Mouse (Mus musculus): ENCODE results near the gene Unc93a.
"Not testable (repeated sequence)": the region's sequence is repeated elsewhere in the genome, so short reads cannot be mapped to it uniquely, and the experiment has no call there.

DNA sequence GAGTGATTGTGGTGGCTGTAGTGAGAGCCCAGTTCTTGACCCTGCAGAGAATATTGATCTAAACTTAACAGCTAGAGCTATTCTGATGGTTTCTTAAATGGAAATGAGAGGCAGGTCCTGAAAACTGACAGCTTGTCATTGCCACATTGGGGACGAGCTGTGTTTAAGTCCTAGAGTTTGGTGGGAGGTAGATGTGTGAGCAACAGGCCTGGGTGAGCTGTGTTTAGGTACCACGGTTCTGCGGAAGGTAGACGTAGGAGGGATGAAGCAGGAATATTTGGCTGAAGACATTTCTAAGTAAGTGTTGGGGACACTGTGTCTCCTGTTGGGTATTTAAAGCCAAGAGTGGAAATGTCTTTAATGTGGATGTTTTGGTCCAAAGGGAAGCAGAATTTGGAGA lies 47.4 kb upstream of the Unc93a start:
- TF ChIP-seq CTCF (IDR thresholded peaks at IDR 0.05; ENCODE audit: borderline replicate concordance, control insufficient read depth, extremely low read depth, insufficient read depth, low read length, poor library complexity); POLR2A (IDR thresholded peaks at IDR 0.05; ENCODE audit: control insufficient read depth, extremely low read depth, insufficient read depth, low read length, poor library complexity): not testable (repeated sequence)

Data from thymus, adult 2 months (tissue).